Mouse (Mus musculus): Measurements from ENCODE around the gene Gprasp1. TPM values are rescaled to one million over a fixed set of nuclear protein-coding genes. Genes with fewer than 3 reads are reported as not detected.
"Not testable (repeated sequence)": the region's sequence is repeated elsewhere in the genome, so short reads cannot be mapped to it uniquely, and the experiment has no call there.

The Gprasp1 gene
- polyA plus RNA-seq (2016; fragmentation: Nextera tagmentation; extraction: Ambion mirVana), result 48.5 and 48.7 TPM in 2 replicates

GRCm38 (mm10) chrX:135742304-135743055 is at the start of gene Gprasp1, which contains the start of gene Armcx5:
TSS of gene Gprasp1 (plus strand) at chrX:135742733.
TSS of gene Armcx5 (plus strand) at chrX:135742733.
- Histone ChIP-seq H3K27ac (ENCODE audit: poor library complexity, severe bottlenecking) (peak within 1 kb of the TSS; percentile 83), H3K36me3 (0 out of 2 replicates have a peak, but pooled peaks cover 8% of the 10 kb centered on the region), H3K4me2 (peak within 1 kb of the TSS; percentile 69), H3K27me3 (replicated peaks) (no peaks in the 10 kb centered on the region), H3K4me3 (peak within 1 kb of the TSS; percentile 78), H3K4me1 (replicated peaks) (peaks cover 5% of the 10 kb centered on the region; the same call in 1 of the 2 replicates), H3K9ac (peak within 1 kb of the TSS; percentile 85), H3K9me3 (replicated peaks) (no peaks in the 10 kb centered on the region)
- 11% methylated on average over 47 of the region's 48 CpGs for WGBS
- peak; percentile 96 for ATAC-seq (ENCODE audit: insufficient number of reproducible peaks, low FRiP score)

DNA sequence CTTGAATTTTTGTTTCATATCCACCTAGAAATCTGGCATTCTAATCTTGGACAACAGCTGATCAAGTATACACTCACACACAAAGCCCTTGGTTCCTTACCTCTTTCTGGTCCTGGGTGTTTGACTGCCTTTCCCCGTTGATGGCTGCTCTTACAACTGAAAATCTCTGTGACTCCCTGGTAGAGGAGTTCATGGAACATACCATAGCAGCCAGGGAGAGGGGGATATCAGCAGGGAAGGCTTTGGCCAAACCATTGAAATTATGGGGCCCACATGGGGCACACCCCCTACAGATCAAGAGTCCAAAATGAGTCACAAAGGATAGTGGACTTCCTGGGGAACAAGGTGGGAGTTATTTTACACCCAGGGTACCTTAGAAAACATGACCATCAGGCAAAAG is 48.9 kb upstream of the Gprasp1 start, which contains the start of gene Tcp11x2:
Gene Tcp11x2, minus strand, starts transcription at position 158 of the 400 bp plus-strand sequence.
- no peak within 1 kb of the TSS for H3K27ac ChIP-seq (ENCODE audit: poor library complexity, severe bottlenecking)
- H3K4me2 ChIP-seq, result no peak within 1 kb of the TSS
- 53% methylated on average over 1 of the region's 1 CpGs for WGBS
- no peak within 1 kb of the TSS for H3K9ac ChIP-seq
- no peaks in the 10 kb centered on the region for H3K4me1 ChIP-seq (replicated peaks)
- no peaks in the 10 kb centered on the region for H3K27me3 ChIP-seq (replicated peaks)
- no peaks in the 10 kb centered on the region for H3K36me3 ChIP-seq
- H3K9me3 ChIP-seq (replicated peaks), result no peaks in the 10 kb centered on the region
- H3K4me3 ChIP-seq, result no peak within 1 kb of the TSS
- no peak for ATAC-seq (ENCODE audit: insufficient number of reproducible peaks, low FRiP score)

DNA sequence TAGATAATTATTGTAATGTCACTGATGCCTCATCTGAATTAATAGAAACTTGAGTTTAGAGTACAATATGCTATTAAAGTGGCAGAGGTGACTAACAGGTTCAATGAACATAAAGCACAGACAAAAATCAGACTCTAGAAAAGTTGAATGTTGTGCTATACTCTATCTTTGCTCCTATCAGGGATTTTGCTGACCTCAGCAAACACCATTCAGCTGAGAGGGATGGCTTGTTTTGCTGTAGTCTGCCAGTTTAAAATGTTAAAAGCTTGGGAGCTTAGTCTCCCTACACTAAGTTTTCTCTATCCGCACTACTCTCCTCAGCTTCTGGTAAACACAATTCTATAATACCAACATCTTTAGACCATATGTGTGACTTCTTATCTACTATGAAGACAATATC is 39.4 kb upstream of the Gprasp1 start:
- H3K27me3 ChIP-seq (replicated peaks), result no peaks in the 10 kb centered on the region
- 76% methylated on average over 1 of the region's 1 CpGs for WGBS
- no peaks in the 10 kb centered on the region for H3K36me3 ChIP-seq
- H3K4me1 ChIP-seq (replicated peaks), result no peaks in the 10 kb centered on the region
- no peak overlapping the region for H3K4me2 ChIP-seq
- no peak overlapping the region for H3K9ac ChIP-seq
- H3K27ac ChIP-seq (ENCODE audit: poor library complexity, severe bottlenecking), result no peak overlapping the region
- H3K4me3 ChIP-seq, result no peak overlapping the region
- H3K9me3 ChIP-seq (replicated peaks), result no peaks in the 10 kb centered on the region
- ATAC-seq (ENCODE audit: insufficient number of reproducible peaks, low FRiP score), result no peak

DNA sequence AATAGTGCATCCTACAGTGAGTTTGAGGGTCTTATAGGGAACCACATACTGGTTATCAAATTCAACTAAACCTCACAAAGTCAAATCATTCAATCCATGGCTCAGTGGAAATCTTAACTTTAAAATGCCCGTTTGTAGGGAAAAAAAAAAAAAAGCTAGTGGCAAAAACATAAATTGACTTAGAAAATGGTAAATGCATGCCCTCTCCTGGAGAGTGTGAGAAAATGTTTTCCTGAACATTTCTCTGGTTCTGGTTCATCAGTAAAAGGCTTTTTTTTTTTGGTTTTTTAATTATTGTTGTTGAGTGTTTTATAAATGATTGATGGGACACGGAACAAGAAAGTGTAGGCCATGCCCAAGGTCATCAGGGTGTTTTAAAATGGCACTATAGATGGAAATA is 38.2 kb upstream of the Gprasp1 start:
- H3K27ac ChIP-seq (ENCODE audit: poor library complexity, severe bottlenecking), result no peak overlapping the region
- H3K36me3 ChIP-seq, result no peaks in the 10 kb centered on the region
- H3K4me2 ChIP-seq, result no peak overlapping the region
- no peak for ATAC-seq (ENCODE audit: insufficient number of reproducible peaks, low FRiP score)
- H3K9me3 ChIP-seq (replicated peaks), result no peaks in the 10 kb centered on the region
- H3K27me3 ChIP-seq (replicated peaks), result no peaks in the 10 kb centered on the region
- 25% methylated on average over 2 of the region's 2 CpGs for WGBS
- no peaks in the 10 kb centered on the region for H3K4me1 ChIP-seq (replicated peaks)
- H3K4me3 ChIP-seq, result no peak overlapping the region
- no peak overlapping the region for H3K9ac ChIP-seq

DNA sequence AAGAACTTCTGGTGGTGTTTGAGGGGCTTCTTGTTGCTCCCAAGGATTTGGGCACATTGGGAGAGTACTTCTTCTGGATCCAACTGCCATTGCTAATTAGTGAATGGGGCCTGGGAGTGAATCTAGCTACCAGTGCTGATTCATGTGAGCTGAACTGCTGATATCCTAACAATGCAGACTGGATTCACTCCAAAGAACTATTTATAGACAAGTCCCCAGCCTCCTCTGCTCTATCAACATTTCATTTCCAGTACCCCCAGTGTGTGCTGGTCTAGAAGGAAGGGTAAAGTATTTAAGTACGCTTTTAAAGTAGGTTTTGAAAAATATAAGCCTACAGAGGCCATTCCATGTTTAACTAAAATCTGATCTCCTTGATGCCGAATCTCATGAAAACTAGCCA is 29.7 kb upstream of the Gprasp1 start:
- Histone ChIP-seq H3K27me3 (replicated peaks) (no peaks in the 10 kb centered on the region), H3K4me3 (no peak overlapping the region), H3K4me2 (no peak overlapping the region), H3K36me3 (no peaks in the 10 kb centered on the region), H3K4me1 (replicated peaks) (0 out of 2 replicates have a peak, but pooled peaks cover 2% of the 10 kb centered on the region), H3K27ac (ENCODE audit: poor library complexity, severe bottlenecking) (0 out of 2 replicates have a peak overlapping the region, but pooled peaks have one; percentile 16), H3K9ac (no peak overlapping the region), H3K9me3 (replicated peaks) (no peaks in the 10 kb centered on the region)
- ATAC-seq (ENCODE audit: insufficient number of reproducible peaks, low FRiP score), result no peak
- 56% methylated on average over 2 of the region's 2 CpGs for WGBS

GRCm38 (mm10) chrX:135725161-135725560 is 17.4 kb upstream of the Gprasp1 start, which contains the start of gene Tmsb15a:
TSS of gene Tmsb15a (minus strand) at chrX:135725261.
- ATAC-seq (ENCODE audit: insufficient number of reproducible peaks, low FRiP score), result no peak
- no peak within 1 kb of the TSS for H3K4me2 ChIP-seq
- no peak within 1 kb of the TSS for H3K27ac ChIP-seq (ENCODE audit: poor library complexity, severe bottlenecking)
- H3K9me3 ChIP-seq (replicated peaks), result no peaks in the 10 kb centered on the region
- H3K9ac ChIP-seq, result no peak within 1 kb of the TSS
- no peaks in the 10 kb centered on the region for H3K4me1 ChIP-seq (replicated peaks)
- H3K4me3 ChIP-seq, result no peak within 1 kb of the TSS
- 0 out of 2 replicates have a peak, but pooled peaks cover 8% of the 10 kb centered on the region for H3K27me3 ChIP-seq (replicated peaks)
- no peaks in the 10 kb centered on the region for H3K36me3 ChIP-seq
- WGBS, result 79% methylated on average over 10 of the region's 10 CpGs

DNA sequence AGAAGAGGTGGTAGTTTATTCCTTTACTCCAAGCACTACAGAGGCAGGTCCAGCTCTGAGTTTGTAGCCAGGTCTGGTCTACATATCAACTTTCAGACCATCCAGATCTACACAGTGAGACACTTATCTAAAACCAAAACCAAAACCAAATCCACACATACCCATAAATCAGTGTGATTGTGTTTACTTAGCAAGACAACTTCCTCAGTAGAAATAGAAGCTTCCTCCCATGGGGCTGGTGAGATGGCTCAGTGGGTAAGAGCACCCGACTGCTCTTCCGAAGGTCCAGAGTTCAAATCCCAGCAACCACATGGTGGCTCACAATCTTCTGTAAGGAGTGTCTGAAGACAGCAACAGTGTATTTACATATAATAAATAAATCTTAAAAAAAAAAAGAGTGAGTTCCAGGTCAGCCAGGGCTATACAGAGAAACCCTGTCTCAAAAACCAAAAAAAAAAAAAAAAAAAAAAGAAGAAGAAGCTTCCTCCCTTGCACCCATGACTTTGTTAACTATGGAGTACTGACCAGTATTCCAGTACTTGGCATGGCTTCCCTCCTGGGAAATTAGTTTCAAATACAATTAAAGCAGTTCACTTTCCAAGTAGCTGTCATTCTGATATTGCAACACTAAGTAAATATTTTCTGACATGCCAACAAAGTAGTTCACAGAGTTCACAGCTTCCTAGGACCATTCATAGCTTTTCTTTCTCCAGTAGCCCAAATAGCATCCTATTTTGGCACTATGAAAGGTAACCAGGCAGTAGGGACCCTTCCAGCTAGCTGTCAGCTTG is 3.6 kb upstream of the Gprasp1 start:
- H3K4me3 ChIP-seq, result no peak overlapping the region
- no peak overlapping the region for H3K27ac ChIP-seq (ENCODE audit: poor library complexity, severe bottlenecking)
- H3K27me3 ChIP-seq (replicated peaks), result no peaks in the 10 kb centered on the region
- 87% methylated on average over 2 of the region's 2 CpGs for WGBS
- peaks cover 5% of the 10 kb centered on the region; the same call in 1 of the 2 replicates for H3K4me1 ChIP-seq (replicated peaks)
- no peak for ATAC-seq (ENCODE audit: insufficient number of reproducible peaks, low FRiP score)
- no peaks in the 10 kb centered on the region for H3K9me3 ChIP-seq (replicated peaks)
- no peaks in the 10 kb centered on the region for H3K36me3 ChIP-seq
- no peak overlapping the region for H3K4me2 ChIP-seq
- H3K9ac ChIP-seq, result no peak overlapping the region

DNA sequence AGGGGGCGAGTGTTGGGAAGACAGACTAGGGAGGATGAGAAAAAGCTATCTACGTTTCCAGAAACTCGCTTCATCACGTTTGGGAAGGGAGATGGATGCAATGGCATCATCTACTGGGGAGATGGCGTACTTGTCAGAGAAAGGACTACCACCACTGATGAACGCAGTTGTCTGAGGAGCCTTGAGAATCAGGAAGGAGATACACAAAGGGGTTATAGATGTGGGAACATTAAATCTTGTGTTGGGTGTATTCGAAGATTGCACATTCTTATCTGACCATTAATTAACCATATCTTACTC is 473 bp downstream of the Gprasp1 start:
- H3K4me3 ChIP-seq, result peak overlapping the region; percentile 78
- H3K4me2 ChIP-seq, result peak overlapping the region; percentile 69
- 0 out of 2 replicates have a peak overlapping the region, but pooled peaks have one; percentile 34 for H3K27ac ChIP-seq (ENCODE audit: poor library complexity, severe bottlenecking)
- H3K36me3 ChIP-seq, result 0 out of 2 replicates have a peak, but pooled peaks cover 8% of the 10 kb centered on the region
- ATAC-seq (ENCODE audit: insufficient number of reproducible peaks, low FRiP score), result no peak; the same call in 1 of the 2 replicates
- H3K27me3 ChIP-seq (replicated peaks), result no peaks in the 10 kb centered on the region
- peak overlapping the region; percentile 85 for H3K9ac ChIP-seq
- peaks cover 5% of the 10 kb centered on the region; the same call in 1 of the 2 replicates for H3K4me1 ChIP-seq (replicated peaks)
- H3K9me3 ChIP-seq (replicated peaks), result no peaks in the 10 kb centered on the region
- WGBS, result 22% methylated on average over 7 of the region's 7 CpGs

- not testable (repeated sequence) for H3K27me3 ChIP-seq (replicated peaks); H3K4me1 ChIP-seq (replicated peaks); ATAC-seq (ENCODE audit: insufficient number of reproducible peaks, low FRiP score); H3K27ac ChIP-seq (ENCODE audit: poor library complexity, severe bottlenecking); H3K4me2 ChIP-seq; H3K9me3 ChIP-seq (replicated peaks); H3K4me3 ChIP-seq; H3K9ac ChIP-seq
- 63% methylated on average over 3 of the region's 3 CpGs for WGBS
- H3K36me3 ChIP-seq, result peaks cover 11% of the 10 kb centered on the region; the same call in 1 of the 2 replicates
Observed at GRCm38 (mm10) chrX:135745376-135745775, 2.8 kb downstream of the Gprasp1 start.

- no peak overlapping the region for H3K4me3 ChIP-seq
- H3K4me1 ChIP-seq (replicated peaks), result no peaks in the 10 kb centered on the region
- 6% methylated on average over 2 of the region's 2 CpGs for WGBS
- peaks cover 6% of the 10 kb centered on the region for H3K36me3 ChIP-seq
- no peaks in the 10 kb centered on the region for H3K9me3 ChIP-seq (replicated peaks)
- no peak overlapping the region for H3K27ac ChIP-seq (ENCODE audit: poor library complexity, severe bottlenecking)
- no peak overlapping the region for H3K9ac ChIP-seq
- no peak for ATAC-seq (ENCODE audit: insufficient number of reproducible peaks, low FRiP score)
- no peak overlapping the region for H3K4me2 ChIP-seq
- no peaks in the 10 kb centered on the region for H3K27me3 ChIP-seq (replicated peaks)
Observed at GRCm38 (mm10) chrX:135752832-135753231, 10.3 kb downstream of the Gprasp1 start.

GRCm38 (mm10) chrX:135761707-135762106 is 19.2 kb downstream of the Gprasp1 start:
- no peak overlapping the region for H3K4me3 ChIP-seq
- no peak overlapping the region for H3K27ac ChIP-seq (ENCODE audit: poor library complexity, severe bottlenecking)
- H3K9me3 ChIP-seq (replicated peaks), result no peaks in the 10 kb centered on the region
- no peak overlapping the region for H3K4me2 ChIP-seq
- no peaks in the 10 kb centered on the region for H3K4me1 ChIP-seq (replicated peaks)
- no peak overlapping the region for H3K9ac ChIP-seq
- H3K36me3 ChIP-seq, result peaks cover 8% of the 10 kb centered on the region
- ATAC-seq (ENCODE audit: insufficient number of reproducible peaks, low FRiP score), result no peak
- no peaks in the 10 kb centered on the region for H3K27me3 ChIP-seq (replicated peaks)
